In the genomic region with DNA sequence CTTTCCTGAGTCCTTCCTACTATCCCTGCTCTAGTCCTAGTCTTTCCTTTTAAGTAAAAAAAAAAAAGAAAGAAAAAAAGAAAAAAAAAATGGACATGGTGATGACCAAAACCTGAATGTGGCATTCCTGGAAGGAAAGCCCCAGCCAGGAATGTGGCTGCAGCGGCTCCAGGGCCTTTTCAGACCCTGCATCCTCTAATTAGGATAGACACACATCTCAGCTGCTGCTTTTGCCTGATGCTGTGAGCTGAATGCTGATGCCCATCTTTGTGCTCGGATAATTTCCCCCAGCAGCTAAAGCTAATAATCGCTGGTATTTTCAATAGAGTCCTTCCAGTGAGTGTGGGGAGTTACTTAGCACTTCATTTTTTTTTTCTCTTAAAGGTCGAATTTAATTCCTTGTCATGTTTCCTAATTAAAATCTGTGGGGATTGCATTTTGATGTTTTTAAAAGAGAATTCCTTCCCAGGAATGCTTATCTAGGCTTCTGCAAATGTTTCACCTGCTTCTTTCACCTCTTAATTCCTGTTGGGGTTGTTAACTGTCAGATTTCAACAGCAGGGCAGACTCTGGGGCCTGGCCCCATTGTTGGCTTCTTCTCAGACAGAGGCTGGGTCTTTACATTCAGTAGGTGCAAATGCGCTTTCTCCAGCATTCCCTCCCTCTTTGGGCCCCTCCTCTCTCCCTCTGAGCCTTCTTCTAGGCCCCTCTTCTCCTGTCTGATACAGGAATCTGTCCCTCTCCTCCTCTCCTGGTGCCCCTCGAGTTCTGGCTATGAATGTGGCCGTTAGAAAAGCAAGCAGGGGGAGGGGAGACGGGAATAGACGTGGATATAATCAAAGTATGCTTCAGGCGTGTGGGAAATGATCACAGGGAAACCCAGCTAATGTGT, we compare ENCODE assay signal across 16 mouse cellular contexts. TPM values are rescaled to one million over a fixed set of nuclear protein-coding genes. Genes with fewer than 3 reads are reported as not detected.
DNase-seq lines count a peak whose midpoint lies in the region; ATAC-seq lines count a peak whose summit lies in the region.
"Had no signal": no experiment of that assay in that cellular context is flagged by ENCODE, and none has a peak within 500 bp of the region (broad histone marks: within the 10 kb centered on the region; RNA-seq: fewer than 3 reads in every experiment).

No protein-coding gene starts in this region.

- peak overlapping the region; percentile 96 for H3K27ac ChIP-seq in forebrain, embryonic 14.5 days (ENCODE audit: low read depth, low read length)
- peak overlapping the region; percentile 91 for H3K27ac ChIP-seq in midbrain, embryonic 10.5 days (replicated peaks)
- H3K27ac ChIP-seq: stomach, embryonic 15.5 days had no signal

- 2% methylated on average over 10 of the region's 10 CpGs for WGBS in forebrain, embryonic 14.5 days
- 25% methylated on average over 10 of the region's 10 CpGs for WGBS in midbrain, embryonic 10.5 days

- no peaks in the 10 kb centered on the region for H3K36me3 ChIP-seq in forebrain, embryonic 14.5 days (ENCODE audit: control insufficient read depth, insufficient read depth, low read length)
- H3K36me3 ChIP-seq in midbrain, embryonic 10.5 days: no peaks in the 10 kb centered on the region
- H3K36me3 ChIP-seq: stomach, embryonic 15.5 days had no signal

- ATAC-seq in forebrain, embryonic 14.5 days: peak; percentile 55
- ATAC-seq: CD4-positive, CD25-positive, alpha-beta regulatory T cell, adult 4 months had no signal

- peak overlapping the region; percentile 17; the same call in 1 of the 2 replicates for H3K9ac ChIP-seq in forebrain, embryonic 14.5 days (ENCODE audit: low read length)
- H3K9ac ChIP-seq: stomach, embryonic 15.5 days had no signal

- peak; percentile 59 to 63 for DNase-seq in right cerebral cortex, postnatal 10 days (ENCODE audit: low spot score in 2 of 2)
- DNase-seq in right cerebral cortex, postnatal 25 days: no peak
- DNase-seq in forebrain, embryonic 14.5 days (ENCODE audit: low spot score): peak; percentile 93
- DNase-seq in midbrain, embryonic 10.5 days (ENCODE audit: low spot score): peak; percentile 50
- peak; percentile 60 for DNase-seq in retina, embryonic 14.5 days (ENCODE audit: low spot score)
- DNase-seq in lung, postnatal 36 days: no peak
- DNase-seq in kidney, adult 18-20 months: no peak
- no peak for DNase-seq in layer of hippocampus, adult 9-11 months
- DNase-seq: cerebellum, postnatal 36 days; heart, postnatal 14 days; kidney, adult 9 months; lung, adult 2 months; right cerebral cortex, adult 18-20 months had no signal

- H3K4me1 ChIP-seq in forebrain, embryonic 14.5 days (ENCODE audit: control insufficient read depth, insufficient read depth, low read length): peaks cover 41% of the 10 kb centered on the region
- H3K4me1 ChIP-seq in midbrain, embryonic 10.5 days: peaks cover 65% of the 10 kb centered on the region
- H3K4me1 ChIP-seq: stomach, embryonic 15.5 days had no signal

- H3K27me3 ChIP-seq in forebrain, embryonic 14.5 days (replicated peaks; ENCODE audit: control insufficient read depth, insufficient read depth, low read length): no peaks in the 10 kb centered on the region
- H3K27me3 ChIP-seq in midbrain, embryonic 10.5 days (ENCODE audit: low read depth, poor library complexity, severe bottlenecking): peaks cover 22% of the 10 kb centered on the region
- H3K27me3 ChIP-seq: stomach, embryonic 15.5 days had no signal

- H3K4me2 ChIP-seq in forebrain, embryonic 14.5 days (ENCODE audit: low read length): peak overlapping the region; percentile 1; the same call in 1 of the 2 replicates
- H3K4me2 ChIP-seq: stomach, embryonic 15.5 days had no signal

- no peak overlapping the region for H3K4me3 ChIP-seq in forebrain, embryonic 14.5 days (ENCODE audit: low read depth, low read length)
- peak overlapping the region; percentile 14; the same call in 1 of the 2 replicates for H3K4me3 ChIP-seq in midbrain, embryonic 10.5 days
- H3K4me3 ChIP-seq: erythroblast, embryonic 14.5 days; stomach, embryonic 15.5 days had no signal

- H3K9me3 ChIP-seq in forebrain, embryonic 14.5 days (replicated peaks; ENCODE audit: control insufficient read depth, low read length): no peaks in the 10 kb centered on the region
- no peaks in the 10 kb centered on the region for H3K9me3 ChIP-seq in midbrain, embryonic 10.5 days (replicated peaks)
- H3K9me3 ChIP-seq: stomach, embryonic 15.5 days had no signal

RNA-seq across cellular contexts. Expression of a gene that starts 3.1 kb away (rescaled TPM):
- 83.3 and 90.2 TPM in 2 replicates for polyA plus RNA-seq in forebrain, embryonic 14.5 days (2014; fragmentation: Nextera tagmentation; extraction: Ambion mirVana)
- polyA plus RNA-seq in midbrain, embryonic 10.5 days (2016; fragmentation: Nextera tagmentation; extraction: Ambion mirVana): 39.0 and 48.4 TPM in 2 replicates

Comparison
In these comparisons a context has a peak if more than half of its experiments do, and no peak if none do; other contexts are left out.
1. DNase-seq: peak in right cerebral cortex, postnatal 10 days (2 of 2), forebrain, embryonic 14.5 days (single experiment), midbrain, embryonic 10.5 days (single experiment) and retina, embryonic 14.5 days (single experiment); none in right cerebral cortex, postnatal 25 days (single experiment), lung, postnatal 36 days (single experiment), kidney, adult 18-20 months (single experiment) and layer of hippocampus, adult 9-11 months (single experiment).